Mouse (Mus musculus) B cell, adult 2 months (primary cell): Measurements from ENCODE around the gene Fam71e2.
"Not testable (repeated sequence)": the region's sequence is repeated elsewhere in the genome, so short reads cannot be mapped to it uniquely, and the experiment has no call there.

Experiments
- DNase-seq, 2 experiments: peaks; one replicate each; pipeline ENCODE4 v3.0.0; 2022

Fam71e2 gene

DNA sequence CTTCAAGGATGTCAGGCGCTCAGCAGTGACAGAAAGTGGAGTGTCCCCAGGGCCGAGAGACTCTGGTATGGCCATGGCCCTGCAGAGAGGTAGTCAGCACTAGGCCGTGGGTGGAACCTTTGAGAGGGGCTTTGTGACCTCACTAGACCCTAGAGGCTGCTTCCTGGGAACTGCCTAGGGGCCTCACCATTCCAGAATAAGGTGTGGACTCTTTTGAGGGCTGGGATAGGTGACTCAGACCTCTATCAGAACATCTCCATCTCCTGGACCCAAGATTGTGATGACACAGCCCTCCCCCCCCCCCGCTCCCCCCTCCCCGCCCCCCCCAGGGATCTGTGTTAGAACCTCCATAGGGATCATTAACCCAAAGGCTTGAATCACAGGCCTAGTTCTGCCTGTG, at the start of gene Fam71e2:
Gene Fam71e2 (minus strand): TSS at position 101 of the 400 bp plus-strand sequence.
- DNase-seq: no peak

- no peak for DNase-seq
Measured at GRCm38 (mm10) chr7:4816559-4816958, 45.5 kb upstream of the Fam71e2 start.

DNA sequence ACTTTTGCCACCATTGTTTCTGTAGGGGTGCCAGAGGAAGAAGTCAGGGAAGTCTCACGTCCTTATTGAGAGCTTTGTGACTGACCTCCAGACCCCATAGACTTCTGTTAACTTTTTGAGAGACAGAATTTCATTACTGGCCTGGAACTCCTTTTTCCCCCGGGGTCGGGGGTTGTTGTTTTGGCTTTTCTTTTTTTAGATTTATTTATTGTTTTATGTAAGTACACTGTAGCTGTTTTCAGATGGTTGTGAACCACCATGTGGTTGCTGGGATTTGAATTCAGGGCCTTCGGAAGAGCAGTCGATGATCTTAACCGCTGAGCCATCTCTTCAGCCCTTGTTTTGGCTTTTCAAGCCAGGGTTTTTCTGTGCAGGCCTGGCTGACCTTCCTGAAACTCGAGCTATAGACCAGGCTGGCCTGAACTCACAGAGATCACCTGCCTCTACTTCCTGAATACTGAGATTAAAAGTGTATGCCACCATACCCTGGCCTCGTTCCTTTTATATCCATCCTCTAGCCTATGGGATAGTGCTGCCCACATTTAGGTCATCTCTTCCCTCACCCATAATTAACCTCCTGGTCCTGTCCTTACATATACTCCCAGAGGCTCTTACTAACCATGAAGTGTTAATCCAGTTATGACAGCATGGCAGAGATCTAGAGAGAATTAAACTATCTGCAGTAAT, 42.1 kb upstream of the Fam71e2 start:
- DNase-seq: peak in 1 of 2 experiments; percentile 6

GRCm38 (mm10) chr7:4812303-4813104, 41.4 kb upstream of the Fam71e2 start, which contains the start of gene Ube2s:
Ube2s (minus strand) TSS chr7:4812590.
- peak; percentile 98 for DNase-seq

DNA sequence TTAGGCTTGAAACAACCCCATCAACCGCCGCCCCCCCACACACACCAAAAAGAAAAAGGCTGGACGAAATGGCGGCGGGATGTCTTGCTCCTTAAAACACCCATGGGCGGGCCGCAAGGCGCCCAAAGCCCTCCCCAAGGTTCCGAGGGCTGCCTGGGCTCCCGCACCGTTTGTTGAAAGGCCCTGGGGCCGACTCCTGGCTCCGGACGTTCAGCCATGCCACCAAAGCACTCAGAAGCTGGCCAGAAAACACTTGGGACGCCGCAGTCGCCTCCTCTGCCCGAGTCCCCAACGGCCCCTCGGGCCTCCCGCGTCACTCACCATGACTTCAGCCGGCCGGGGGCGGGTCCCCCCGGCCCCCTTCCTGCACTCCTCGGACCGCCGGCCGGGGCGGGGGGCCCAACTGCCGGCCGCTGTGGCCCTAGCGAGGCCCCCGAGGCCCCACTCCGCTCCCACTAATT, 40.8 kb upstream of the Fam71e2 start:
- DNase-seq: no peak

GRCm38 (mm10) chr7:4811131-4811530, 40.0 kb upstream of the Fam71e2 start:
- DNase-seq: not testable (repeated sequence)

- DNase-seq: peak; percentile 55 to 62
Measured at GRCm38 (mm10) chr7:4806716-4807115, 35.6 kb upstream of the Fam71e2 start.

- no peak for DNase-seq
Measured at GRCm38 (mm10) chr7:4802247-4802646, 31.1 kb upstream of the Fam71e2 start.

GRCm38 (mm10) chr7:4795767-4796433, 24.8 kb upstream of the Fam71e2 start:
- peak; percentile 49 to 51 for DNase-seq

GRCm38 (mm10) chr7:4794631-4795168, 23.6 kb upstream of the Fam71e2 start:
- DNase-seq: no peak

- DNase-seq: no peak
Measured at GRCm38 (mm10) chr7:4793674-4794073, 22.6 kb upstream of the Fam71e2 start.

DNA sequence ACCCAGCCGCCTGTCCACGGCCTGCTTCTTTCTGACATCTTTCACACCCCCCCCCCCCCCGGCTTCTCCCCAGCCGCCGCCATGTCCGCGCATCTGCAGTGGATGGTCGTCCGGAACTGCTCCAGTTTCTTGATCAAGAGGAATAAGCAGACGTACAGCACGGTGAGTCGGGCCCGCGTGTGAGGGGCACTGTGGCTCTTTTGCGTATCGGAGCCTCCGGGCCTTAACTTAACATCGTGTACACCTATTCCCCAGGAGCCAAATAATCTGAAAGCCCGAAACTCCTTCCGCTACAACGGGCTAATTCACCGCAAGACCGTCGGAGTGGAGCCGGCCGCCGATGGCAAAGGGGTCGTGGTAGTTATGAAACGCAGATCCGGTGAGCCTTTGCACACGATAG, 22.1 kb upstream of the Fam71e2 start:
- peak; percentile 23 to 27 for DNase-seq

GRCm38 (mm10) chr7:4792278-4793212, 21.4 kb upstream of the Fam71e2 start, which contains the start of gene Rpl28:
Rpl28 (plus strand) TSS chr7:4792874.
- DNase-seq: peak; percentile 91 to 93

DNA sequence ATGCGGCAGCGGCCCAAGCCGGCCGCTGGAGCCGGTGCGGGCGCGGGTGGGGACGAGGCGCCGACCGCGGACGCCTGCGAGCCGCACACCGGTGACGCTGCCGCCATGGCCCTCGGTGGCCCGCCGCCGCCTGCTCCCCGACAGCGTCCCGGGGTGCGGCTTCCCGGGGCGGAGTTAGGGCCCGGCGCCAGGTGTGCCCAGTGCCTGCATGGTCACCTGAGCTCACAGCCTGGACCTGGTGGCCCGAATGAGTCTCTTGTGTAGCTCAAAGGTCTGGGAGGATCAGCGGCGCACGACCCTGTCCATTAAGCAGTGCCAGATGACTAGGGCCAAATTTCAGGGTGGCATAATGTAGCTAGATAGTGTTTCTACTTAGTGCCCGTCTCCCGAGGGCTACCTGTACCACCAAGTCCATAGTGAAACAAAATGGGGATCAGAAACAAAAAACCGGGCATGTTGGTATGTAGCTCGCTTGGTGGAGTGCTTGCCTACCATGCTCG, 18.4 kb upstream of the Fam71e2 start, which contains the start of gene Tmem238:
Gene Tmem238 (minus strand): TSS at position 221 of the 500 bp plus-strand sequence.
- peak; percentile 32 to 56 for DNase-seq

GRCm38 (mm10) chr7:4788499-4789435, 17.7 kb upstream of the Fam71e2 start:
- DNase-seq: peak; percentile 51 to 62

DNA sequence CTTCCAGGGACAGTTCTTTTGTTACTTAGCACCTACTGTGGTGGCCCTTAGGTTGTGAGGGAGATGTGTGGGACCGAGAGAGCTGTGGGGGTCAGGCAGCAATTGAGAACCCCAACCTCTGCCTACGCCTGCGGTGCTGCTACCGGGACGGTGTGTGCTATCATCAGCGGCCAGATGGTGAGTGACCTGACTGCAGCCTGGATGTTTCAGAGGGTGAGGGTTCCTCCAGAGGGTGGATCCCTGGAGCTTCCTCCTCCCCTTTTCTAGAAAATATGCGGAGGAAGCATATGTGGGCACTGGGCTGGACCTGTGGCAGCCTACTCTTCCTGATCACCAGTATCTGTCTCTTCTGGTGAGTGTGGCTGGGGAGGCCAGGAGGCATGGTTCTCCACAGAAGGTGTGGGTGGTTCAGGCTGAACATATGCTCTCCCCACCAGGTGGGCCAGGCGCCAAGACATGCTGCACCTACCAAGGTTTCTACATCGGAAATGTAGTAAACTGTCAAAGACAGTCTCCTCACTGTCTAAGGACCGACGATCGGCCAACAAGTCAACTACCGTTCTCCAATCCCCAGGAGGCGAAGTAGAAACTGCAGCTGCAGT, 12.7 kb upstream of the Fam71e2 start:
- no peak for DNase-seq

GRCm38 (mm10) chr7:4782759-4783158, 11.7 kb upstream of the Fam71e2 start, which contains the start of the genes Il11 and Tmem190:
Il11 (minus strand) TSS chr7:4782859.
Tmem190 (plus strand) TSS chr7:4782937.
- DNase-seq: no peak

- no peak for DNase-seq
Measured at GRCm38 (mm10) chr7:4782130-4782529, 11.0 kb upstream of the Fam71e2 start.

DNA sequence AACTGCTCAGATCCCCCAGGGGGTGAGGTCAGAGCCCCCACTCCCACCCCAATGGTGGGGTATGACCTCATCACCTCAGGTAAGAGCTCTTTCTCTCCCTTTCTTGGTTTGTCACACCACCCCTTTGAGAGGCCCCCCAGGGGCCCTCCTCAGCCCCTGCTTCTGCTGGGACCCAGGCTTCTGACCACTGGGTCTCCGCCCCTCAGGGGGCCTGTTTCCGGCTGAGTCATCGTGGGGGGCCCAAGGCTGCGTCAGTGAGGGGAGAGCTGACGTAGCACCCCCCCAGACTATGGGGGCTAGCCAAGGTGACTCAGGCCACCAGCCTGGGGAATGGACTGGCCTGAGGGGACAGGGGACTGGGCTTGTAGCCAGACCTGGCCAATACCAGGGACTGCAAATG, 8.8 kb upstream of the Fam71e2 start:
- no peak for DNase-seq
